Mouse (Mus musculus): ENCODE measurements around the gene Gba.

Gba gene

DNA sequence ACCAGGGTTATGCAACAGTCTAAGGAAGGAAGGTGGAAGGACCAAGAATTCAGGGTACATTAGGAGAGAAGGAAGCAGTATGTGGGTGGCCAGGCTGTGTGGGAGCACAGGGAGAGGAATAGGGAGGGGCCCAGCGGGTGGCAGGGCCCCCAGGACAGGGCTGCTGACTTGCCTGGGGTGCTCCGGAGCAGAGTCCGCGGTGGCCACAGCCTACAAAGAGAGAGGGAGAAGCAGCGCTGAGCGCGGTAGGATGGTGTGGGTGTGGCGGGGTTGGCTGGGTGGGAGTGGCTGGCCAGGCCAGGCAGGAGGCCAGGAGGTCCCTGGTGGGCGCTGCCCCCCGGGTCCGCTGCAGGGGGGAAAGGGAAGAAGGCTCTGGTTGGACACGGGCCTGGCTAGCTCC lies 35.8 kb downstream of the Gba start:
- no peak for DNase-seq (ENCODE audit: low read depth, low spot score)

DNA sequence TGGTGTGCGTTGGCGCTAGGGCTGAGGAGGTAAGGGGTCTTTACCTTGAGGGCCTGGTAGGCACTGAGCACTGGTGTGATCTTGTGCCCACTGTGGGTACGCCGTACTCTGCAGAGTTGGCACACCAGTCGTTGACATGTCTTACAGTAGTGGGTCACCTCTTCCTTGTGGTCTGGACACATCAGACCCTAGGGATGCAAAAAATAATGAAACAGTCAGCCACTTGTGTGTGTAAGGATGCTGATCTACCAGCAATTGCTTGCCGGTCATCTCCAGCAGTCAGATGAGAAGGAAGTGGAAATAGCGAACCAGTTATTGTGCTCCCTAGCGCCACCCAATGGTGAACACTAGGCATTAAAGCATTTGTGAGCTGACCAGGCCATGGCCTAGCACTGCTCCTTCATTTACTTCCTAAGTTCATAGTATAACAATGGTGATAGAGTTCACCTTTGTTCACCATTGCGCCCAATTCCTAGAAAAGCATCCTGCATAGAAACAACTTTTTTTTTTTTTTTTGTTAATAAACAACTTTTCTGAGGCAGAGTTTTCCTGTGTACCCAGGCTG lies 39.7 kb downstream of the Gba start:
- peak; percentile 77 for DNase-seq (ENCODE audit: low read depth, low spot score)

DNA sequence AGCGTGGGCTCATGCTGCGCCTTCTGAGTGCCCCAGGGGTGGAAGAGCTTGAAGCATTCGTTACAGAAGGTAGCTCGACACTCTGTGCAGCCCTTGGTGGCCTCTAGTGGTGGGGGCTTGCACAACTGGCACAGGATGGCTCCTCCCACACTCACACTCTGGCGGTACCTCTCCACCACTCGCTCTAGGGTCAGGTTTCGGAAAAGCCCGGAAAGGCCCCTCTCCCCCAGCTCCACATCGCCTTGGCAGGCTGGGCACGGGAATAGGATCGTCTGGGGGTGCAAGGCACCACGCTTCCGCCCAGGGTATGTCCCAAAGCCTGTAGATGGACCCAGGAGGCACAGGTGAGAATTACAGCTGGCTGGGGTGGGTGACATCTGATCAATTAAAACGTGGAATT lies 40.9 kb downstream of the Gba start:
- peak; percentile 83 for DNase-seq (ENCODE audit: low read depth, low spot score)

DNA sequence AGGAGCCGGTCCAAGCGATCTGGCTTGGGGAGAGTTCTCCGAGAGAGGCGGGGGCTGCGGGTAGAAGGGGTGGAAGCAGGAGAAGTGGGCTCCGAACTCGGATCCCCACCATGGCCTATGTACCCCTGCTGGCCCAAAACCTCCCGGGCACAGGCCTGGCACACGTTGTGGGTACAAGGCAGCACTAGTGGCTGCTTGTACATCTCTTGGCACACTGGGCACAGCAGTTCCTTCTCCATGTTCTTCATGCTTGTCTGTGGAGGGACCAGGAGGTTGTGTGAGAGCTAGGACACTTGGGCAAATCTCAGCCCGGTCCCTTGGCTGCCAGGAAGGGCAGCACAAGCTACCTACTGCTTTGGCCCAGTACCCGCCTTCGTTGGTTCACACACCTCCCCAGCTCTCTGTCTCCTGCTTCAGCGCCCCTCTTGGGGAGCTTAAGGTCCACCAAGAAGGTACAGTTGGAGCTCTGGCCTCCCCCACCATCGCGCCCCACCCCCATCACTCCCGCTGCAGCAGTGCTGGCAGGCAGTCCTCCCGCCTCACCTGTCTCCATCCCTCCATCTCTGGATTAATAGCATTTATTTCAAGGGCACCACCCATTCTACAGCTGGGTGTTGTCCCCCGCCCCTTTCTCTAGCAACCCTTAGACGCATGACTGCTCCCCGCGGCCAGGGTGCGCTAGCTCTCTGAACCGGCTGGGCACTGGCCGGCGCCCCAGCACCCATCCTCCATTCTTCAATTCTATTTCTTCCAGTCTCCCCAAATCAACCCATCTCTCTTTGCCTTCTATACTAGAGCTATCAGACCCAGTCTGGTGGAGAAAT lies 41.6 kb downstream of the Gba start:
- peak; percentile 72 for DNase-seq (ENCODE audit: low read depth, low spot score)

DNA sequence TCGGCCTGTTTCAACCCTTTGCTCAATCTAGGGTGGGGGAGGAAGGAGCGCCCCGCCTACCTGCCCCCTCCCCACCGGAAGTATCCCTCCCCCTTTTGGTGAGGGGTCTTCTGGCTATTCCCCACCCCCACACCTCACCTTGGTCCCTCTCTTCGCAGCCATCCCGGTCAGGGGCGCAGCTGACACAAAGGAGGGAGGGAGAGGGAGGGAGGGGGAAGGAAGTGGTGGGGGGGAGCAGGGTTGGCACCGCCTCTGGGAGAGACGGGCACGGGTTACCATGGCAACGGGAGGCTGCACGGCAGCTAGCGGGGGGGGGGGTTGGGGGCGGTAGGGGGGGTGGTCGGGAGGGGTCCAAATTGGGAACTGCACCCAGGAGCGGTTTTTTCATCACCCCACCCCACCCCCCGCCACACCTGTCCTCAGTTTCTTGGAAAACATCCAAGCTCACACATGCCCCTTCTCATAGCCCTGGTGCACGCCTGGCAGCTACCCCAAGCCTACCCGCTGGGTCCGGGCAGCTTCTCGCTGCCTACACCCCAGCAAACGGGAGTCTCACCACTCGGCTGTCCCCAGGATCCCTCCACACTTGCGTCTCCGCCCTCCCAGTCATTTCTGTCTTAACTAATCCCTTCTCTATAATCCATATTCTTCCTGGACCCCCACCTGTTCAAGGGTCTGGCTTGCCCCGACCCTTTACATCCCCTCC lies 42.4 kb downstream of the Gba start:
- peak; percentile 77 for DNase-seq (ENCODE audit: low read depth, low spot score)

DNA sequence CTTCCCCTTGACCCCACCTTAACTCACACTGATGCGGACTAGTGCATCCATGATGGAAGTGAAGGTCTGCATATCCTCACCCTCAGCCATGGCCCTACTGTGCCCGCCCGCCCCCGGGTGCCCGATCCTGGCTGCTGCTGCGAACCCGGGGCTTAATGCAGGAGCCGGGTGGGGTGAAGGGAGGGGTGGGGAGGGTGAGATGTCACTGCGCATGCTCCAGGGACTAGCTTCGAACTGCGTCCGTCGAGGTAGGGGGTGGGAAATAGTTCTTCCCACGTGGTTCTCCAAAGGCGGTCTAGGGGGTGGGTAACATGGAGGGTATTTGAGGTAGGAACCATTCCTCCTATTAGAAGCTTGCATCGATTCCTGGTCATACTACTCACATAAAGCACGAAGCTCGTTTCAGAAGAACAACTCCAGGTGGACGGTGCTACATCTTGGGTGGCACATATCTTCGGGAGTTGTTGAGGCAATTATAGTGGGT lies 43.0 kb downstream of the Gba start, which contains the start of gene Krtcap2:
Gene Krtcap2, plus strand, starts transcription at position 279 of the 484 bp plus-strand sequence.
- peak; percentile 80 for DNase-seq (ENCODE audit: low read depth, low spot score)

DNA sequence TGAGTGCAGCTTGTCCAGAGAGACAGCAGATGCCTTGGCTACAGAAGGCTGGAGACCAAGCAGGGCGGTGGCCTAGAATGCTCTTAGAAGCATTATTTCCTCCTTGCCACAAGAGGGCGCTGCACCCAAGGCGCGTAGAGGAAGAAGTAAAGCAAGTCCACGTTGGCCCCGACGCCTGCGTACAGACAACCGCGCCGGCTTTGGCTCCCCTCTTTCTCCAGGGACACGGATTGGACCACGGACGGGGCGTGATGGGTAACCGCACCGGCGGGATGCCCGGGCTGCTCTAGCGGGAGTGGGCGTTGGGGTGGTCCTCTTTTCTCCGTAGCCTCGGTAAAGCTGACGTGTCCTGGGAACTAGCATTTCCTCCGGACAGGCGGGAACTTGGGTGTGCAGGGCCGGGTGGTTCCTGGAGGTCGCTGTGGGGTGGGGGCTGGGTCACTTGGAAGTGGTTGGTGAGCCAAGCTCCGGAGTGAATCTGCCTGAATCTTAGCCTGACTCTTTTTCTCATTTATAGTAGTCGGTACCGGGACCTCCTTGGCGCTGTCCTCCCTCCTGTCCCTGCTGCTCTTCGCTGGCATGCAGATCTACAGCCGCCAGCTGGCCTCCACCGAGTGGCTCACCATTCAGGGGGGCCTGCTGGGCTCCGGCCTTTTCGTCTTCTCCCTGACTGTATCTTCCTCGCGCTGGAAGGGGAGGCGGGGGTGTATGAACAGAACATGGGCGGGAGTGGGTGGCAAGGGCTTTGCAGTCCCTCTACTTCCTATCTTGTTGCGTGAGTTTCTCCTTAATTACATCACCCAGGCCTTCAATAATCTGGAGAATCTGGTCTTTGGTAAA lies 43.8 kb downstream of the Gba start, which contains the start of gene Trim46:
Gene Trim46, minus strand, starts transcription at position 49 of the 840 bp plus-strand sequence.
- DNase-seq (ENCODE audit: low read depth, low spot score), result peak; percentile 92

DNA sequence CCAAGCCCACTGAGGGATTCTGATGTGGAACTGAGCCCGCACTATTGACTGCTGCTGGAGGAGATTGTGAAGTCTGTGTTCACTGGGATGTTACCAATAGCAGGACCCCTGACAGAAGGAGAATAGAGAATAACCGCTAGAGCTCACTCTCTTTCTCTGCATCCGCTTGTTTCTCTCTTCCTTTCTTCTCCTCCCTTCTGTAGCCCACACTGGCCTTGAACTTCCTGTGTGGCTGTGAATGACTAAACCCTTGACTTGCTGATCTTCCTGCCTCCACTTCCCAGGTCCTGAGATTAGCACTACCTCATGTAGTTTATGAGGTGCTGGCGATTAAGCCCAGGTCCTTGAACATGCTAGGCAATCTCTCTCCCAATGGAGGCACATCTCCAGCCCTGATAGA lies 44.7 kb downstream of the Gba start:
- peak; percentile 13 for DNase-seq (ENCODE audit: low read depth, low spot score)

DNA sequence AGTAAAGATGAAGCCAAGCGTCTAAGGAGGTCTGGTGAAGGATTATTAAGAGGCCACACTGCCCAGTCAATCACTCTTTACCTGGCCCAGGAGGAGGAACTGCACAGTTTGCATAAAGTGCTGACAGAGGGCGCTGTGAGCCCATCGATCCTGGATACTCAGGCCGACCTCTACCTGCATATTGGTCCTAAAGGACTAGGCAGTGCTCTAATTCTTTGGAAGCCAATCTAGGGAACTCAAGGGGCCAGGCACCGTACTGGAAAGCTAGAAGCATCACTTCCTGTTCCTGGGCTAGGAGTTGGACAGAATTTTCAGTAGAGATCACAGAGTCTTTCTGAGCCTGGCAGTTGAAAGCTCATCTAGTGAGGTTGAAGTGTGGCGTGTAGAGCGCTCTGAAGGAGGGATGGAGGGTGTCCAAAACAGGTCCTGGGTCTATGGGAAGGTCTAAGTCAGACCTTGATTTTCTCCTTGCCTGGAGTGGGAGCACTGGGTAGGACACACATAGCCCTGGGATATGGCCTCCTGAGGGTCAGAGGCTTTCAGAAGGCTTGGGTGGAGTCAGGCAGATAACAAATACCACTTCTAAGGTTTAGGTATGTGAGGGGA lies 47.8 kb downstream of the Gba start:
- DNase-seq (ENCODE audit: low read depth, low spot score), result peak; percentile 87

DNA sequence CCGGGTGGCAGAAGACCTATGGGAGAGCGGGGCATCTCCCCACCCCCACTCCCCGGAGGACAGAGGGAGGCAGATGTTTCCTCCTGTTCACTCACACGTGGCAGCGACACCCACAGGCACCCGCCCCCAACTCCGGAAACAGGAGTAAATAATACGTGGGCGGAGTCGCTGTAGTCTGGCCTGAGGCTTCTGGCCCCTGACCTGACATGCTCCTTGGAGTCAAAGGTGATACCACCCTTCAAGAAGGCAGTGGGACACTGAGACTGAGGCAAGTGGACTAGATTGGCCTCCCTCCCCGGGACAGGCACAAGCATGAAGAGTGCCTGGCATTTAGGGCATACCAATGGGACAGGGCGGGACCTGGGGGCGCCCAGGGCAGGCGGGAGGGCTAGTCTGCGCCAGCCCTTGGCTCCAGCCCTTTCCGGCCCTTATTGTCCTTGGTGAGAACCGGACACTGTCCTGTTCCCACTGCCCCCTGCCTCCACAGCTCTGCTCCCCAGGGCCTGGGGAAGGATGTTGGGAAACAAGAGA lies 48.7 kb downstream of the Gba start:
- DNase-seq (ENCODE audit: low read depth, low spot score), result peak; percentile 67

DNA sequence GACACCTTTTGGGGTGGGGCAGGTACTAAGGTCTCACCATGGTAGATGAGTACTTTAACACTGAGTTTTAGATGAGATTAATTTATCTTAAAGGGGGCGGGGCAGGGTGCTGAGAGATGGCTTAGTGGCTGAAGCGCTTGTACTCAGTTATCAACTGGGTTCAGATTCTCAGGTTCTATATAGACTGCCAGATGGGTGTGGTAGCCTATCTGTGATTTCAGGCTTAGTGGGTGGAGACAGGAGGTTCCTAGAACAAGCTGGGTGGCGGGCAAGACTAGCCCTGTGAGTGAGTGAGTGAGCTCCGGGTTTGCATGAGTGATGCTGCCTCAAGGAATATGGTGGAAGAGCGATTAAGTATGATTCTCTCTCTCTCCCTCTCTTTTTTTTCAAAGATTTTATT lies 52.3 kb downstream of the Gba start:
- no peak for DNase-seq (ENCODE audit: low read depth, low spot score)

DNA sequence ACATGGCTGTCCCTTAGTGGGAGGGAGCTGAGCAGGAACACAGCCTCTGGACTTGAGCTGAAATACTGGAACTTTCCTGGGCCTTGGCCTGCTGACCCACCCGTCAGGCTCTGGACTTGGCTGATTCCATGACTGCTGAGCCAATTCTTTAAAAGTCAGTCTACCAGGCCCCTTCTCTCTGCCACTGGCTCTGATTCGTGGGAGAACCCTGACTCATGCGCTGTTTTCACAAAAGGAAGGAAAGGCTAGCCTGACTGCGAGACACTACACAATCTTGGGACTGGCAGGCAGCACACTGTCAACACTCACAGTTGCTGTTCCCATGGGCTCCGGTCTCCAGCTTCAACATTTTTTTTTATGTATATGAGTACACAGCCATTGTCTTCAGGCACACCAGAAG lies 53.4 kb downstream of the Gba start:
- no peak for DNase-seq (ENCODE audit: low read depth, low spot score)

Data from CD4-positive, CD25-positive, alpha-beta regulatory T cell, adult 2 months (primary cell).